In the genomic region with DNA sequence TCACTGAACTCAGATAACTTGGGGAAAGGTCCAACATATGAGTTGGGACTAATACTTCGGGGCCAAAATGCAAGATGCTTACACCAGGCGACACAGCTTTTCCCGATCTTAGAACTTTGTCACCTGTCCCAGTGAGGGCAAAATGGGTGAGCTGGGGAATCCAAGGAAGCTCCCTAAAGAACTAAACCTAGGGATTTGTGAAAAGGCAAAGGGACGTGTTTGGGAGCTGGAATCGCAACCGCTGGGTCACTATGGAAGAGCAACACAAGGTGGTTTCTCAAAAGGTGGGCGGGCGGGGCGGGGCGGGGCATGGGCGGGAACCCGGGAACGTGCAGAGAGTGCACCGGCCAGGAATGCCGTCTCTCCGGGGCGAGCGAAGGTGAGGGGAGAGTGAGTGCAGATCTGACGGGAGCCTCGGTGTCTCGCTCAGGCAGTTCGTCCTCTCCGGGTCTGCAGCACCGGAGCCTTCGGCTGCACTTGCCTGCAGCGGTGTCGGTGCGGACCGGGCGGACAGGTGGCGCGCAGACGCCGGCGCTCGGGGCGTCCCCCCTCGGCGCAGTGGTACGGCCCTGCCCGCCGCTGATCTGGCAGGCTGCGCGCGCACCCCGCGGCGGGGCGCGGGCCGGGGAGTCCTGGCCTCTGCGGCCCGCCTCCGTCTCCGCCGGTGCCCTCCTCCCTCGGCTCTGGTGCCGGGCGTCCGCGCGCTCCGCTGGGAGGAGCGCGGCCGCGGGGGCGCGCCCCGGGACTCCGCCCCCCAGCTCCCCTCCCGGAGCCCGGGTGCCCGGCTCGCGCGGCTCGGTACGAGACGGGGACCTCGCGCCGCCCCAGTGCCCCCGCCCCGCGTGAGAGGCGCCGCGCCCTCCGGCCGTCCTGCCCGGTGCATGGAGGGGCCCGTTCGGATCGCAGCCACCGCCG, we compare ENCODE assay signal across 7 mouse cellular contexts. TPM values are rescaled to one million over a fixed set of nuclear protein-coding genes. Genes with fewer than 3 reads are reported as not detected.
DNase-seq lines count a peak whose midpoint lies in the region; ATAC-seq lines count a peak whose summit lies in the region.

TSS of gene Cdon (plus strand) at position 324 of the 915 bp plus-strand sequence.

- peak within 1 kb of the TSS; percentile 92 for H3K9ac ChIP-seq in intestine, embryonic 16.5 days (ENCODE audit: low read depth, low read length)

- peak within 1 kb of the TSS; percentile 95 for H3K27ac ChIP-seq in intestine, embryonic 16.5 days (ENCODE audit: low read length)

- peak; percentile 95 for DNase-seq in adrenal gland, postnatal 10 days
- DNase-seq in embryo, embryonic 11.5 days (ENCODE audit: low read depth, low spot score) = peak; percentile 86
- DNase-seq in gastrocnemius, postnatal 4 days (ENCODE audit: low spot score in 2 of 2) = peak; percentile 85 to 91
- peak; percentile 78 to 84 for DNase-seq in left cerebral cortex, postnatal 25 days (ENCODE audit: low spot score in 2 of 2)
- DNase-seq in mesoderm, embryonic 11.5 days (ENCODE audit: low read depth, low spot score) = peak; percentile 92
- peak; percentile 84 for DNase-seq in right cerebral cortex, postnatal 4 days

- peak; percentile 96 for ATAC-seq in intestine, embryonic 16.5 days

- peak within 1 kb of the TSS; percentile 76 for H3K4me2 ChIP-seq in intestine, embryonic 16.5 days (ENCODE audit: low read depth, low read length)

- H3K4me1 ChIP-seq in intestine, embryonic 16.5 days (ENCODE audit: control insufficient read depth, insufficient read depth, low read length) = peaks cover 8% of the 10 kb centered on the region

- H3K36me3 ChIP-seq in intestine, embryonic 16.5 days (ENCODE audit: control insufficient read depth, insufficient read depth, low read length) = no peaks in the 10 kb centered on the region

- WGBS in intestine, embryonic 16.5 days = 1% methylated on average over 55 of the region's 97 CpGs

- H3K27me3 ChIP-seq in intestine, embryonic 16.5 days (replicated peaks; ENCODE audit: control insufficient read depth, insufficient read depth, low read length) = no peaks in the 10 kb centered on the region

- no peaks in the 10 kb centered on the region for H3K9me3 ChIP-seq in intestine, embryonic 16.5 days (ENCODE audit: control insufficient read depth, low read length)

- intact Hi-C loops in left cerebral cortex, postnatal 25 days (cut with DNase I) = loop anchor here (5.0 kb wide), 2 partner anchors 121 to 139 kb away; no protein-coding TSS in a partner anchor

- H3K4me3 ChIP-seq in intestine, embryonic 16.5 days (ENCODE audit: low read length) = peak within 1 kb of the TSS; percentile 84

RNA-seq across cellular contexts. Expression of gene Cdon, which starts in this region (rescaled TPM):
- total RNA-seq in adrenal gland, postnatal 10 days (2021) = 10 to 100 TPM; 24.8 to 32.4 TPM
- 10 to 100 TPM; 62.0 to 63.2 TPM for total RNA-seq in gastrocnemius, postnatal 4 days (2021)
- 4.7 and 5.5 TPM in 2 replicates for polyA plus RNA-seq in intestine, embryonic 16.5 days (2015; fragmentation: Nextera tagmentation; extraction: Ambion mirVana)
- total RNA-seq in left cerebral cortex, postnatal 25 days (2021) = 1 to 10 TPM; 7.4 to 7.7 TPM

Comparison
In these comparisons a context has a peak if more than half of its experiments do, and no peak if none do; other contexts are left out.
1. Peak in every context shown above with its lines: DNase-seq, ATAC-seq, H3K4me3 ChIP-seq and H3K27ac ChIP-seq.